Mouse (Mus musculus): Measurements from ENCODE around the gene Slc7a7. TPM values are rescaled to one million over a fixed set of nuclear protein-coding genes. Genes with fewer than 3 reads are reported as not detected.

The Slc7a7 gene
- total and polyA plus RNA-seq, 3 experiments, result 20.1 to 65.6 TPM; not detected in 1

DNA sequence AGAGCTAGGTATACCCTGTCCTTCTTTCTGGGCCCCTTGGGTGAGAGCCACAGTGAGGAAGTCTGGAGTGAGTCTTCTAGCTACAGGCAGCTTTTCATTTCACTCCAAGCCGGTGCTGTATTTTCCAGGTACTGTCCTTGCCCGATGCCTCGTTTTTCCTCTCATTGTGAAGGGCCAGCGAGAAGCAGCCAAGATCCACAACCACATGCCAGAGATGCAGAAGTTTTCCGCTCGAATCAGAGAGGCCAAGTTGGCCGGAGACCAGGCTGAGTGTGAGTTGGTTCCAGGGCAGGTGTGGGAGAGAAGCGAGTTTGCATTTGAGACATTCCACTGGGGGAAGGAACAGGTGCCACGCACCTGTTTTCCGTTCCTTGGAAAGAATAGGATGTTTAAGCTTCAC, 51.0 kb downstream of the Slc7a7 start (continued):
- TF ChIP-seq KAT2A (conservative IDR thresholded peaks at IDR 0.05; ENCODE audit: low read depth, low read length), result no peak

DNA sequence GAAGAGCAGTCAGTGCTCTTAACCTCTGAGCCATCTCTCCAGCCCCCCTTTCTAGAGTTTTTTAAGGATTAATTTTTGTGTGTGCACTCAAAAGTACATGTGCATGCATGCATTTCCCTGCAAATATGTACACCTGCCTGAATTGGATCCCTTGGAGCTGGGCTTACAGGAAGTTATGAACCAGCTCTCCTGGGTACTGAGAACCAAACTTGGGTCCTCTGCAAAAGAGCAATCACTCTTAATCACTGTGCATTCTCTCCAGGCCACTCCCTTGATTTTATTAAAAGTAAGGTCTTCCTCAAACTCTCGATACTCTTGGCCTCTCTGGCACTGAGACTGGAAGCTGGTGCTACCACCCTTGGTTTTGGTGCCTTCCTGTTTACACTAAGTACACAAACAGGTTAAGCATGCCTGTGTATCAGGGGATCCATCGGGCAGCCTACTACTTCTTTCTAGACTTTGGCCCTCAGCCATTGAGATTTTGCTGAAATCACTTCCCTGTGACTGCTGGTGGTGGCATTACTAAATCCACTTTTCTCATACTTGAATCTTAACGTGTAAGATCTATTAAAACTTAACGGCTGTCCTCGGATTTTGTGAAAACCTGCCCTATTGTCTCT, 52.4 kb downstream of the Slc7a7 start:
- no peak overlapping the region for H3K4me3 ChIP-seq (ENCODE audit: control insufficient read depth in 1 of 2, insufficient read depth in 1 of 2, low read depth in 2 of 2, low read length in 2 of 2)
- H3K36me3 ChIP-seq (ENCODE audit: control insufficient read depth in 1 of 2, insufficient read depth in 2 of 2, low read length in 2 of 2), result peaks cover 5 to 8% of the 10 kb centered on the region in 2 experiments
- no peaks in the 10 kb centered on the region for H3K27me3 ChIP-seq (ENCODE audit: control insufficient read depth in 1 of 2, insufficient read depth in 2 of 2, low read length in 2 of 2)
- DNase-seq (ENCODE audit: low read depth, low spot score), result no peak
- peaks cover 16% of the 10 kb centered on the region for H3K79me2 ChIP-seq (ENCODE audit: control insufficient read depth, insufficient read depth, low read length, poor library complexity)
- H3K9me3 ChIP-seq (replicated peaks; ENCODE audit: insufficient read depth, low read length), result no peaks in the 10 kb centered on the region
- no peak overlapping the region for H3K9ac ChIP-seq (ENCODE audit: control insufficient read depth, low read depth, low read length, poor library complexity, severe bottlenecking)
- 0 out of 2 replicates have a peak, but pooled peaks have one; percentile 10 for TF ChIP-seq ZNF384 (IDR thresholded peaks at IDR 0.05; ENCODE audit: low read depth, low read length)
- TF ChIP-seq ZKSCAN1 (IDR thresholded peaks at IDR 0.05; ENCODE audit: low read depth, low read length), result no peak
- TF ChIP-seq POLR2A (IDR thresholded peaks at IDR 0.05; ENCODE audit: control insufficient read depth in 1 of 2, insufficient read depth in 1 of 2, low read depth in 1 of 2, low read length in 2 of 2, poor library complexity in 1 of 2), result 0 out of 4 replicates have a peak, but pooled peaks of 1 of the 2 experiments have one; percentile 30
- no peak for TF ChIP-seq USF2 (IDR thresholded peaks at IDR 0.05; ENCODE audit: borderline replicate concordance in 1 of 2, insufficient read depth in 1 of 2, low read depth in 1 of 2, low read length in 2 of 2)
- H3K27ac ChIP-seq (ENCODE audit: control insufficient read depth, low read depth, low read length), result no peak overlapping the region
- H3K4me1 ChIP-seq (ENCODE audit: control insufficient read depth in 1 of 2, insufficient read depth in 2 of 2, low read length in 2 of 2), result peaks cover 0 to 4% of the 10 kb centered on the region in 2 experiments; a peak in 1 of 4 replicates

DNA sequence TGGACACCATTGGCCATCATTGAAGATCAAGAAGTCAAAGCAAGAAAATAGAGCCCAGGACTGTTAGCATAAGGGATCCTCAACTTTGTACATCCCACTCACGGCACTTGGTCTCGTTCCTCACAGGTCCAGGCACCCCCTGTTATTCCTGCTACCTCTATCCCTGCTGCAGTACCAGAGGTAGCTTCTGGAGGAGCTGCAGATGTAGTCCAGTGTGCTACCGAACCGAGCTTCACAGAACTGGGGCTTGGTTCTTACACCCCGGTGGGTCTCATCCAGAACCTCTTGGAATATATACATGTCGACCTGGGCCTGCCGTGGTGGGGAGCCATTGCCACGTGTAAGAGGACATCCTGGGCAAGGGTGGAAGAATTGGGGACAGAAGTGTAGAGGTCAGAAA, 54.4 kb downstream of the Slc7a7 start:
- Histone ChIP-seq H3K27ac (ENCODE audit: control insufficient read depth, low read depth, low read length) (no peak overlapping the region), H3K27me3 (ENCODE audit: control insufficient read depth in 1 of 2, insufficient read depth in 2 of 2, low read length in 2 of 2) (no peaks in the 10 kb centered on the region), H3K4me1 (ENCODE audit: control insufficient read depth in 1 of 2, insufficient read depth in 2 of 2, low read length in 2 of 2) (peaks cover 0 to 4% of the 10 kb centered on the region in 2 experiments; a peak in 1 of 4 replicates), H3K36me3 (ENCODE audit: control insufficient read depth in 1 of 2, insufficient read depth in 2 of 2, low read length in 2 of 2) (peaks cover 2 to 5% of the 10 kb centered on the region in 2 experiments; a peak in 3 of 4 replicates), H3K79me2 (ENCODE audit: control insufficient read depth, insufficient read depth, low read length, poor library complexity) (peaks cover 16% of the 10 kb centered on the region), H3K9ac (ENCODE audit: control insufficient read depth, low read depth, low read length, poor library complexity, severe bottlenecking) (no peak overlapping the region), H3K9me3 (replicated peaks; ENCODE audit: insufficient read depth, low read length) (no peaks in the 10 kb centered on the region), H3K4me3 (ENCODE audit: control insufficient read depth in 1 of 2, insufficient read depth in 1 of 2, low read depth in 2 of 2, low read length in 2 of 2) (no peak overlapping the region)
- DNase-seq (ENCODE audit: low read depth, low spot score), result no peak
- no peak for TF ChIP-seq ZC3H11A (IDR thresholded peaks at IDR 0.05; ENCODE audit: low read depth, low read length)
- TF ChIP-seq MEF2A (IDR thresholded peaks at IDR 0.05; ENCODE audit: extremely low read depth, insufficient replicate concordance, low read depth, low read length, poor library complexity, severe bottlenecking), result no peak
- TF ChIP-seq CHD1 (IDR thresholded peaks at IDR 0.05; ENCODE audit: low read depth, low read length), result no peak
- no peak for TF ChIP-seq POLR2AphosphoS5 (IDR thresholded peaks at IDR 0.05; ENCODE audit: borderline replicate concordance, low read depth, low read length)
- TF ChIP-seq CTCF (IDR thresholded peaks at IDR 0.05 in 2 of 3, conservative IDR thresholded peaks at IDR 0.05 in 1 of 3; ENCODE audit: control insufficient read depth in 1 of 3, insufficient read depth in 1 of 3, low read depth in 2 of 3, low read length in 3 of 3, poor library complexity in 1 of 3, severe bottlenecking in 1 of 3), result no peak
- no peak for TF ChIP-seq SMC3 (IDR thresholded peaks at IDR 0.05; ENCODE audit: low read depth, low read length)
- TF ChIP-seq KAT2A (conservative IDR thresholded peaks at IDR 0.05; ENCODE audit: low read depth, low read length), result no peak
- TF ChIP-seq ZNF384 (IDR thresholded peaks at IDR 0.05; ENCODE audit: low read depth, low read length), result no peak
- TF ChIP-seq GABPA (IDR thresholded peaks at IDR 0.05; ENCODE audit: low read depth, low read length), result no peak
- no peak for TF ChIP-seq TAL1 (IDR thresholded peaks at IDR 0.05; ENCODE audit: low read length)
- no peak for TF ChIP-seq NELFE (IDR thresholded peaks at IDR 0.05; ENCODE audit: low read depth, low read length)
- TF ChIP-seq SIN3A (IDR thresholded peaks at IDR 0.05; ENCODE audit: low read length), result no peak
- no peak for TF ChIP-seq E2F4 (IDR thresholded peaks at IDR 0.05; ENCODE audit: borderline replicate concordance, low read depth, low read length)
- no peak for TF ChIP-seq USF2 (IDR thresholded peaks at IDR 0.05; ENCODE audit: borderline replicate concordance in 1 of 2, insufficient read depth in 1 of 2, low read depth in 1 of 2, low read length in 2 of 2)
- no peak for TF ChIP-seq RAD21 (IDR thresholded peaks at IDR 0.05; ENCODE audit: low read depth, low read length)
- no peak for TF ChIP-seq CHD2 (IDR thresholded peaks at IDR 0.05; ENCODE audit: low read length)
- no peak for TF ChIP-seq GATA1 (IDR thresholded peaks at IDR 0.05; ENCODE audit: low read depth, low read length)
- no peak for TF ChIP-seq MAX (IDR thresholded peaks at IDR 0.05; ENCODE audit: low read length)
